Mouse (Mus musculus): ENCODE measurements around the gene Pomgnt1. TPM values are rescaled to one million over a fixed set of nuclear protein-coding genes. Genes with fewer than 3 reads are reported as not detected.

Gene Pomgnt1
- polyA plus RNA-seq, 2 experiments, result 8.8 to 10.3 TPM

DNA sequence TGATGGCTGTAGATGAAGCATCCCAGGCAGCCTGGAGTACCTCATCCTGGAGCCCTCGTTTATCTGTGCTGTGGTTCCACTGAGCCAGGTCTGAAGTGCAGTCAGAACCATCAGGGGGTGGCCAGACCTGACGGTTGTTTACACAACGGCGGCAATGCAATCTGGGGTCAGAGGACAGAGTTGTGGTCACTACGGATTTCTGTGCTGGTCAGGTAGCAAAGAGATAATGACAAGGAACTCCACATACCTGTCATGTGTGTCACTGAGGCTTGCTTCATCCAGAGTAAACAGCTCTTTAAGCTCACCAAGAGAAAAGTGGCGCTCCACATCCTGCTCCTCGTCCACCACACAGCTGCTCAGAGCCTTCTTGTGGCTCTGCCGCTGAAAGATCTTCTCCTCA lies 26.4 kb upstream of the Pomgnt1 start:
- Histone ChIP-seq H3K4me2 (ENCODE audit: low read depth) (no peak overlapping the region), H3K9ac (replicated peaks) (no peak overlapping the region), H3K36me3 (replicated peaks; ENCODE audit: control insufficient read depth, insufficient read depth, low read depth) (peaks cover 72% of the 10 kb centered on the region), H3K9me3 (ENCODE audit: control insufficient read depth, low read length) (no peaks in the 10 kb centered on the region), H3K4me1 (replicated peaks; ENCODE audit: control insufficient read depth in 2 of 2, insufficient read depth in 2 of 2, low read length in 1 of 2) (peaks cover 18 to 26% of the 10 kb centered on the region in 2 experiments), H3K27ac (no peak overlapping the region), H3K27me3 (ENCODE audit: control insufficient read depth, insufficient read depth, low read length) (no peaks in the 10 kb centered on the region), H3K4me3 (ENCODE audit: insufficient read depth in 1 of 2, low read depth in 2 of 2, low read length in 2 of 2) (no peak overlapping the region)
- 69% methylated on average over 8 of the region's 8 CpGs for WGBS (ENCODE audit: insufficient replicate concordance)
- DNase-seq (ENCODE audit: low read depth in 3 of 3, low spot score in 3 of 3) (peak in 1 of 3 experiments; percentile 28), ATAC-seq (ENCODE audit: insufficient read depth) (peak; percentile 17)
- TF ChIP-seq CTCF (IDR thresholded peaks at IDR 0.05; ENCODE audit: low read depth), result no peak

DNA sequence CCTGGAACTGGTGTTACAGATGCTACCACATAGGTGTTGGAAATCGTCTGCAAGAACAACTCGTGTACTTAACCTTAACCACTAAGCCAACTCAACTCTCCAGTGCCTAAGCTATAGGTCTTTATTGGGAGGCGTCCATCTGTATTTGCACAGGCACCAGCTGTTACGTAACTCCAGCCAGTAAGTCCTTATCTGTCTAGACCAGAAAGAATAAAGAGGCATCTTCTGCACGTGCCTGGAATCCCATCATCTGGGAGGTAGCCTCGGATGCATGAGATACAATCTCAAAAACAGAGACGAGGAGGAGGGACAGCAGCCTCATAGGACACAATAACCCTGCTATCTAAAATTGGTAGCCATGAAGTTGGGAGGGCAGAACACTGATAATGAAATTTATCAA lies 22.7 kb upstream of the Pomgnt1 start:
- peak; percentile 52 to 70 (median 61) for DNase-seq (ENCODE audit: low read depth in 3 of 3, low spot score in 3 of 3)
- peak overlapping the region; percentile 63 for H3K27ac ChIP-seq

DNA sequence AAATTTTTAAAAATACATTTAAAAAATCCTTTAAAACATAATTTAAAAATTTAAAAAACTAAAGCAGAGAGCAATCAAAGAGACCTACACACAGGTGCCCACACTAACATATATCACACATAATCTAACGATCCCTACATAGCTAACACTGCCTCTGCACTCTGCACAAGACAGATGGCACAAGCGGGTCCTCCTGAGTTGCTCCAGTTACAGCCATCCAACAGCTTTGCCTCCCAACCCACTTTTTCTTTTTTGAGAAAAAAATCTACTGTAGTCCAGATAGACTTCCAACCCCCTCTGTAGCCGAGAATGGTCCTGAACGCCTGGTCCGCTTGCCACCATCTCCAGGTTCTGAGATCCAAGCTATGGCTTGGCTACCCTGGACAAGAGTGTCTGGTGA lies 18.4 kb upstream of the Pomgnt1 start:
- no peak overlapping the region for H3K4me2 ChIP-seq (ENCODE audit: low read depth)
- ATAC-seq (ENCODE audit: insufficient read depth), result no peak
- peaks cover 16 to 20% of the 10 kb centered on the region in 2 experiments for H3K4me1 ChIP-seq (replicated peaks; ENCODE audit: control insufficient read depth in 2 of 2, insufficient read depth in 2 of 2, low read length in 1 of 2)
- peaks cover 64% of the 10 kb centered on the region for H3K36me3 ChIP-seq (replicated peaks; ENCODE audit: control insufficient read depth, insufficient read depth, low read depth)
- no peak for DNase-seq (ENCODE audit: low read depth in 3 of 3, low spot score in 3 of 3)
- no peak overlapping the region for H3K9ac ChIP-seq (replicated peaks)
- H3K27me3 ChIP-seq (ENCODE audit: control insufficient read depth, insufficient read depth, low read length), result no peaks in the 10 kb centered on the region
- no peak for TF ChIP-seq EP300 (IDR thresholded peaks at IDR 0.05; ENCODE audit: low read depth)
- TF ChIP-seq CTCF (IDR thresholded peaks at IDR 0.05; ENCODE audit: low read depth), result no peak
- 85% methylated on average over 5 of the region's 5 CpGs for WGBS (ENCODE audit: insufficient replicate concordance)
- no peak overlapping the region for H3K4me3 ChIP-seq (ENCODE audit: insufficient read depth in 1 of 2, low read depth in 2 of 2, low read length in 2 of 2)
- no peaks in the 10 kb centered on the region for H3K9me3 ChIP-seq (ENCODE audit: control insufficient read depth, low read length)
- no peak overlapping the region for H3K27ac ChIP-seq

More for the DNA sequence above, 22.7 kb upstream of the Pomgnt1 start:
- Histone ChIP-seq H3K36me3 (replicated peaks; ENCODE audit: control insufficient read depth, insufficient read depth, low read depth) (peaks cover 85% of the 10 kb centered on the region), H3K4me1 (replicated peaks; ENCODE audit: control insufficient read depth in 2 of 2, insufficient read depth in 2 of 2, low read length in 1 of 2) (peaks cover 18 to 28% of the 10 kb centered on the region in 2 experiments), H3K9me3 (ENCODE audit: control insufficient read depth, low read length) (no peaks in the 10 kb centered on the region), H3K9ac (replicated peaks) (peak overlapping the region; percentile 9), H3K4me3 (ENCODE audit: insufficient read depth in 1 of 2, low read depth in 2 of 2, low read length in 2 of 2) (no peak overlapping the region), H3K27me3 (ENCODE audit: control insufficient read depth, insufficient read depth, low read length) (no peaks in the 10 kb centered on the region), H3K4me2 (ENCODE audit: low read depth) (peak overlapping the region; percentile 26)
- WGBS (ENCODE audit: insufficient replicate concordance), result 13% methylated on average over 7 of the region's 7 CpGs
- TF ChIP-seq CTCF (IDR thresholded peaks at IDR 0.05; ENCODE audit: low read depth) (no peak), EP300 (IDR thresholded peaks at IDR 0.05; ENCODE audit: low read depth) (peak; percentile 82)
- peak; percentile 87 for ATAC-seq (ENCODE audit: insufficient read depth)

DNA sequence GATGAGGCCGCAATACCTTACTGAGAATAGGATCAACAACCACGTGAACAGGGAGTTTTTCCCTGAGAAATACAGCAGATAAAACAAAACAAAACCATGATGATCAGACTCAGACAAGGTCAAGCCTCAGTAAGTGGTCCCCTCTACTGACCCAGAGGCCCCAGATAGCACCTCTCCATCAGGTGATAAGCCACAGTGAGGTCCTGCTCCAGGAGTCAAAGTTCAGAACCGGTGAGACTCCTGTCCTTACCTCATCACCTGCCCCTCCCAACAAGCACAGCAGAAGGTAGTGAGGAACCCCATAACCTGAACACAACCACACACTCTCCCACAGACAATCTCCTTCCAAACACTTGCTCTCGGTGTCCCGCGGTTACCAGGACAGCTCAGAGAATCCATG lies 12.9 kb upstream of the Pomgnt1 start:
- Histone ChIP-seq H3K27ac (no peak overlapping the region), H3K36me3 (replicated peaks; ENCODE audit: control insufficient read depth, insufficient read depth, low read depth) (peaks cover 41% of the 10 kb centered on the region), H3K9ac (replicated peaks) (no peak overlapping the region), H3K27me3 (ENCODE audit: control insufficient read depth, insufficient read depth, low read length) (no peaks in the 10 kb centered on the region), H3K4me1 (replicated peaks; ENCODE audit: control insufficient read depth in 2 of 2, insufficient read depth in 2 of 2, low read length in 1 of 2) (no peaks in the 10 kb centered on the region), H3K9me3 (ENCODE audit: control insufficient read depth, low read length) (no peaks in the 10 kb centered on the region), H3K4me3 (ENCODE audit: insufficient read depth in 1 of 2, low read depth in 2 of 2, low read length in 2 of 2) (no peak overlapping the region), H3K4me2 (ENCODE audit: low read depth) (no peak overlapping the region)
- ATAC-seq (ENCODE audit: insufficient read depth) (no peak), DNase-seq (ENCODE audit: low read depth in 3 of 3, low spot score in 3 of 3) (no peak)
- TF ChIP-seq EP300 (IDR thresholded peaks at IDR 0.05; ENCODE audit: low read depth), result no peak
- no peak for TF ChIP-seq CTCF (IDR thresholded peaks at IDR 0.05; ENCODE audit: low read depth)
- WGBS (ENCODE audit: insufficient replicate concordance), result 86% methylated on average over 6 of the region's 6 CpGs

DNA sequence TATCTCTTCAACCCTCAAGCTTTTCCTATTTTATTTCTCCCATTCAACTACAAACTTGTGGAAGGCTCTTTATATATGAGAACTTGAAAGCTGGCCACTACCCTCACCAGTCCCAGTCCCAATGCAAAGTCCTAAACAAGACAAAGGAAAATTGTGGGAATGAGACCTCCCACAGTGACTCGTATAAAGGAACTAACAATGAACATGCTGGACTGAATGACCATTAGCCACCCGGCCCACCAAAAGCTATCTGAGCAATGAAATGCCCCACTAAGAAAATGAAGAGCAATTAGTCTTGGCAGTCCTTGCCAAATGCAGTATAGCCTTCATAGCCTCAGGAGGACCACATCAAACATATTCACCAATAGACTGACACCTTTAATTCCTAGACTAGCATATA lies 12.2 kb upstream of the Pomgnt1 start:
- WGBS (ENCODE audit: insufficient replicate concordance), result 79% methylated on average over 2 of the region's 2 CpGs
- Histone ChIP-seq H3K9me3 (ENCODE audit: control insufficient read depth, low read length) (no peaks in the 10 kb centered on the region), H3K4me1 (replicated peaks; ENCODE audit: control insufficient read depth in 2 of 2, insufficient read depth in 2 of 2, low read length in 1 of 2) (no peaks in the 10 kb centered on the region), H3K27ac (no peak overlapping the region), H3K27me3 (ENCODE audit: control insufficient read depth, insufficient read depth, low read length) (no peaks in the 10 kb centered on the region), H3K4me2 (ENCODE audit: low read depth) (no peak overlapping the region), H3K4me3 (ENCODE audit: insufficient read depth in 1 of 2, low read depth in 2 of 2, low read length in 2 of 2) (no peak overlapping the region), H3K36me3 (replicated peaks; ENCODE audit: control insufficient read depth, insufficient read depth, low read depth) (peaks cover 40% of the 10 kb centered on the region), H3K9ac (replicated peaks) (no peak overlapping the region)
- DNase-seq (ENCODE audit: low read depth in 3 of 3, low spot score in 3 of 3) (no peak), ATAC-seq (ENCODE audit: insufficient read depth) (no peak)
- TF ChIP-seq CTCF (IDR thresholded peaks at IDR 0.05; ENCODE audit: low read depth) (no peak), EP300 (IDR thresholded peaks at IDR 0.05; ENCODE audit: low read depth) (no peak)
